Comparison of ENCODE assay signal across 8 mouse cellular contexts in genomic region chr17:34117421-34118112, GRCm38 (mm10). TPM values are rescaled to one million over a fixed set of nuclear protein-coding genes. Genes with fewer than 3 reads are reported as not detected.
A peak's percentile ranks its signal among the peaks of the same experiment; 100 is the strongest.
DNase-seq lines count a peak whose midpoint lies in the region; ATAC-seq and TF ChIP-seq lines count a peak whose summit lies in the region.

No protein-coding gene starts in this region.

- no peak for DNase-seq in heart, postnatal 25 days (ENCODE audit: low spot score)
- no peak for DNase-seq in forebrain, embryonic 10.5 days (ENCODE audit: extremely low spot score, low spot score)
- no peak for DNase-seq in left cerebral cortex, adult 11 months (ENCODE audit: low spot score)
- DNase-seq in spleen, postnatal 4 days (ENCODE audit: low spot score in 2 of 2) = no peak

- no peak for ATAC-seq in heart, embryonic 13.5 days (ENCODE audit: extremely low read depth, insufficient number of reproducible peaks, low FRiP score, low TSS enrichment)
- ATAC-seq in liver, embryonic 16.5 days (ENCODE audit: low read depth) = no peak
- ATAC-seq in granulocyte monocyte progenitor cell, adult 5-6 weeks (replicated peaks; ENCODE audit: poor library complexity, severe bottlenecking) = no peak

- 0% methylated on average over 5 of the region's 5 CpGs for WGBS in heart, embryonic 13.5 days
- 3% methylated on average over 5 of the region's 5 CpGs for WGBS in forebrain, embryonic 10.5 days
- WGBS in liver, embryonic 16.5 days (ENCODE audit: insufficient replicate concordance) = under 1% methylated on average over 5 of the region's 5 CpGs

- intact Hi-C loops in heart, postnatal 25 days (cut with DNase I) = loop anchor here (5.0 kb wide), 1 partner anchor 90 kb away; the partner anchor contains the start of gene H2-Ke6

- no peaks in the 10 kb centered on the region for H3K27me3 ChIP-seq in heart, embryonic 13.5 days (replicated peaks)
- no peaks in the 10 kb centered on the region for H3K27me3 ChIP-seq in E14TG2a.4 (ENCODE audit: insufficient read depth, low read length)
- H3K27me3 ChIP-seq in forebrain, embryonic 10.5 days (ENCODE audit: poor library complexity, severe bottlenecking) = no peaks in the 10 kb centered on the region
- no peaks in the 10 kb centered on the region for H3K27me3 ChIP-seq in liver, embryonic 16.5 days (ENCODE audit: control insufficient read depth, insufficient read depth, low read depth, low read length)

- H3K9me3 ChIP-seq in heart, embryonic 13.5 days = no peaks in the 10 kb centered on the region
- H3K9me3 ChIP-seq in E14TG2a.4 (ENCODE audit: low read length) = no peaks in the 10 kb centered on the region
- no peaks in the 10 kb centered on the region for H3K9me3 ChIP-seq in forebrain, embryonic 10.5 days
- no peaks in the 10 kb centered on the region for H3K9me3 ChIP-seq in liver, embryonic 16.5 days (replicated peaks; ENCODE audit: control insufficient read depth, low read length)

- peak overlapping the region; percentile 99 for H3K9ac ChIP-seq in heart, embryonic 13.5 days
- H3K9ac ChIP-seq in liver, embryonic 16.5 days (ENCODE audit: low read depth, low read length) = peak overlapping the region; percentile 94

- peak overlapping the region; percentile 99 for H3K4me3 ChIP-seq in heart, embryonic 13.5 days
- H3K4me3 ChIP-seq in E14TG2a.4 (replicated peaks; ENCODE audit: low read length) = peak overlapping the region; percentile 99
- H3K4me3 ChIP-seq in forebrain, embryonic 10.5 days = peak overlapping the region; percentile 95
- peak overlapping the region; percentile 99 for H3K4me3 ChIP-seq in liver, embryonic 16.5 days (ENCODE audit: low read depth, low read length)

- TF ChIP-seq CTCF in E14TG2a.4 (conservative IDR thresholded peaks at IDR 0.05; ENCODE audit: low read length) = no peak

- H3K4me2 ChIP-seq in heart, embryonic 13.5 days = peak overlapping the region; percentile 100
- peak overlapping the region; percentile 77 for H3K4me2 ChIP-seq in liver, embryonic 16.5 days (ENCODE audit: low read depth, low read length)

- peaks cover 26% of the 10 kb centered on the region for H3K4me1 ChIP-seq in heart, embryonic 13.5 days
- peaks cover 46% of the 10 kb centered on the region for H3K4me1 ChIP-seq in E14TG2a.4 (replicated peaks; ENCODE audit: low read depth, low read length)
- peaks cover 47% of the 10 kb centered on the region for H3K4me1 ChIP-seq in forebrain, embryonic 10.5 days
- H3K4me1 ChIP-seq in liver, embryonic 16.5 days (ENCODE audit: control insufficient read depth, low read depth, low read length) = peaks cover 38% of the 10 kb centered on the region

- peaks cover 67% of the 10 kb centered on the region for H3K36me3 ChIP-seq in heart, embryonic 13.5 days
- H3K36me3 ChIP-seq in E14TG2a.4 (ENCODE audit: insufficient read depth, low read length) = peaks cover 63% of the 10 kb centered on the region
- peaks cover 68% of the 10 kb centered on the region for H3K36me3 ChIP-seq in forebrain, embryonic 10.5 days (replicated peaks)
- peaks cover 57% of the 10 kb centered on the region for H3K36me3 ChIP-seq in liver, embryonic 16.5 days (ENCODE audit: control insufficient read depth, insufficient read depth)

- peak overlapping the region; percentile 100 for H3K27ac ChIP-seq in heart, embryonic 13.5 days (replicated peaks)
- peak overlapping the region; percentile 100 for H3K27ac ChIP-seq in forebrain, embryonic 10.5 days
- peak overlapping the region; percentile 74 for H3K27ac ChIP-seq in liver, embryonic 16.5 days (ENCODE audit: low read length)

RNA-seq across cellular contexts. Expression of gene H2-DMa, which starts 1.8 kb away (rescaled TPM):
- 6.0 TPM in 2 replicates for polyA plus RNA-seq in heart, embryonic 13.5 days (2015; fragmentation: Nextera tagmentation; extraction: Ambion mirVana)
- 1 to 10 TPM; 3.7 to 4.5 TPM for total RNA-seq in heart, postnatal 25 days (2021)
- 4.5 and 6.9 TPM in 2 replicates for polyA plus RNA-seq in forebrain, embryonic 10.5 days (2016; fragmentation: Nextera tagmentation; extraction: Ambion mirVana)
- polyA plus RNA-seq in liver, embryonic 16.5 days (2015; fragmentation: Nextera tagmentation; extraction: Ambion mirVana) = 5.3 and 5.5 TPM in 2 replicates
- 97.2 and 116 TPM in 2 replicates for total RNA-seq in granulocyte monocyte progenitor cell, adult 5-6 weeks (2014; fragmentation: Nextera tagmentation)
- 40.2 and 41.8 TPM in 2 replicates for total RNA-seq in granulocyte monocyte progenitor cell, adult 5-6 weeks (2017)

RNA-seq across cellular contexts. Expression of gene Brd2, which starts 4.9 kb away (rescaled TPM):
- 69.0 and 70.0 TPM in 2 replicates for polyA plus RNA-seq in heart, embryonic 13.5 days (2015; fragmentation: Nextera tagmentation; extraction: Ambion mirVana)
- total RNA-seq in heart, postnatal 25 days (2021) = 10 to 100 TPM; 72.9 to 75.8 TPM
- 121 and 134 TPM in 2 replicates for polyA plus RNA-seq in forebrain, embryonic 10.5 days (2016; fragmentation: Nextera tagmentation; extraction: Ambion mirVana)
- polyA plus RNA-seq in liver, embryonic 16.5 days (2015; fragmentation: Nextera tagmentation; extraction: Ambion mirVana) = 32.0 and 35.8 TPM in 2 replicates
- 165 and 218 TPM in 2 replicates for total RNA-seq in granulocyte monocyte progenitor cell, adult 5-6 weeks (2014; fragmentation: Nextera tagmentation)
- 273 and 284 TPM in 2 replicates for total RNA-seq in granulocyte monocyte progenitor cell, adult 5-6 weeks (2017)

RNA-seq across cellular contexts. Expression of gene H2-Oa, which starts 25.4 kb away (rescaled TPM):
- 0.23 TPM in 2 replicates for polyA plus RNA-seq in heart, embryonic 13.5 days (2015; fragmentation: Nextera tagmentation; extraction: Ambion mirVana)
- not detected for total RNA-seq in heart, postnatal 25 days (2021)
- polyA plus RNA-seq in forebrain, embryonic 10.5 days (2016; fragmentation: Nextera tagmentation; extraction: Ambion mirVana) = 0.12 and 0.43 TPM in 2 replicates
- 0.43 and 0.57 TPM in 2 replicates for polyA plus RNA-seq in liver, embryonic 16.5 days (2015; fragmentation: Nextera tagmentation; extraction: Ambion mirVana)
- 6.4 and 15.0 TPM in 2 replicates for total RNA-seq in granulocyte monocyte progenitor cell, adult 5-6 weeks (2014; fragmentation: Nextera tagmentation)
- total RNA-seq in granulocyte monocyte progenitor cell, adult 5-6 weeks (2017) = 1.7 and 7.6 TPM in 2 replicates

RNA-seq across cellular contexts. Expression of gene H2-DMb2, which starts 25.5 kb away (rescaled TPM):
- polyA plus RNA-seq in heart, embryonic 13.5 days (2015; fragmentation: Nextera tagmentation; extraction: Ambion mirVana) = 0.15 and 0.20 TPM in 2 replicates
- 1 to 10 TPM in 1 of 2 experiments, under 1 TPM in 1; 0.91 to 1.6 TPM for total RNA-seq in heart, postnatal 25 days (2021)
- 0.16 and 0.26 TPM in 2 replicates for polyA plus RNA-seq in forebrain, embryonic 10.5 days (2016; fragmentation: Nextera tagmentation; extraction: Ambion mirVana)
- polyA plus RNA-seq in liver, embryonic 16.5 days (2015; fragmentation: Nextera tagmentation; extraction: Ambion mirVana) = 0.74 and 1.0 TPM in 2 replicates
- 3.2 and 3.6 TPM in 2 replicates for total RNA-seq in granulocyte monocyte progenitor cell, adult 5-6 weeks (2014; fragmentation: Nextera tagmentation)
- total RNA-seq in granulocyte monocyte progenitor cell, adult 5-6 weeks (2017) = 3.8 and 7.1 TPM in 2 replicates

RNA-seq across cellular contexts. Expression of gene H2-DMb1, which starts 35.3 kb away (rescaled TPM):
- 0.24 and 0.27 TPM in 2 replicates for polyA plus RNA-seq in heart, embryonic 13.5 days (2015; fragmentation: Nextera tagmentation; extraction: Ambion mirVana)
- 1 to 10 TPM; 1.1 to 1.3 TPM for total RNA-seq in heart, postnatal 25 days (2021)
- 0.24 and 0.81 TPM in 2 replicates for polyA plus RNA-seq in forebrain, embryonic 10.5 days (2016; fragmentation: Nextera tagmentation; extraction: Ambion mirVana)
- 1.3 and 1.5 TPM in 2 replicates for polyA plus RNA-seq in liver, embryonic 16.5 days (2015; fragmentation: Nextera tagmentation; extraction: Ambion mirVana)
- 55.3 and 56.9 TPM in 2 replicates for total RNA-seq in granulocyte monocyte progenitor cell, adult 5-6 weeks (2014; fragmentation: Nextera tagmentation)
- total RNA-seq in granulocyte monocyte progenitor cell, adult 5-6 weeks (2017) = 47.9 and 48.5 TPM in 2 replicates
